Mouse (Mus musculus) adipocyte (in vitro differentiated cells): ENCODE results near the gene Slc22a8.

Experiments used
- DNase-seq: peaks from one replicate; pipeline ENCODE4 v3.0.0-alpha.2; 2016; ENCODE audit warnings: low spot score

Gene Slc22a8

DNA sequence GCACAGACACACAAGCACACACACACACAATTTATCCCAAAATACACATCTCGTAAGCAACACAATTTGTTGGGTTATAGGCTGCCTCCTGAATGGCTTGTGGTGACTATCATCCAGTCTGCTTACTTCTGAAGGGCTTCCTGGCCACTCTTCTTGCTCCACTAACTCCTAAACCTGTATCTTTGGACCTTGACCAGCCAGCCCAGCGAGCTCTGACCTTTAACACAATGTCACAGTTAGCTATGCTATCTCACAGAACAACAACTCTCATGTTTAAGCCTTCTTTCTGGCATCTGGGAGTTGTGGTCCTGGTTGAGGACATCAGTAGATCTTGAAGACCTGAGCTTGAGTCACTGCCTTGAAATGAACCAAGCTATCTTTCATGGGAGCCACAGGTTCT lies 8.2 kb downstream of the Slc22a8 start:
- no peak for DNase-seq

DNA sequence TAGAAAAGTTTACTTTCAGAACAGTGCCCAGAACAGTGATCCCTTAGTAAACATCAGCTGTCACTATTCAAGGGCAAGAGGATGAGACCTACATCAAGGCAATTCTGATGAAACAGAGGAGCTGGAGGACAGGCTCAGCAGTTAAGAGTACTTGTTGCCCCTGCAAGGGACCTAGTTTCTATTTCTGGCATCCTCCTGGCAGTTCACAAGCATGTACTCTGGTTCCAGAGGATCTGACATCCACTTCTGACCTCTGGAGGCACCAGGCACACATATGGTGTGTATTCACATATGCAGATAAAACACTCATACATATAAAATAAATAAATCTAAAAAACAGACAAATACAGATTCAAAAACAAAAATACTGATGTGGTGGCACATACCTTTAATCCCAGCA lies 10.9 kb downstream of the Slc22a8 start:
- DNase-seq: no peak

DNA sequence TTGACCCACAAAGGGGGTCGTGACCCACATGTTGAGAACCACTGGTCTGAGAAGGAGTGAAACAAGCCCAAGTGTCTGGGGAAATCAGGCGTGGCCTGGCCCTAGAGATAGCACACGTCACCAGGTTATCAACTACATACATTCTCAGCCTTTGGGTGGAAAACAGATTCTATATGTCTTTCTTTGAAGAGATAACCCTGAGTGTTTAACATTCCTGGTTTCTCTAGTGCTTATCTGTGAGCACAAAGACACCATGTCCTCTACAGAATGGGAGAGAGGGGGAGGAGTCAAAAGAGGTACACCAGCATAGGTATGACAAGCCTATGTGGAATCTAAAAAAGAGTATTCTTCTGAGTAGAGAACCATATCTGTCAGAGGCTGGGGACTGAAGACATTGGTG lies 11.9 kb downstream of the Slc22a8 start:
- DNase-seq: no peak

DNA sequence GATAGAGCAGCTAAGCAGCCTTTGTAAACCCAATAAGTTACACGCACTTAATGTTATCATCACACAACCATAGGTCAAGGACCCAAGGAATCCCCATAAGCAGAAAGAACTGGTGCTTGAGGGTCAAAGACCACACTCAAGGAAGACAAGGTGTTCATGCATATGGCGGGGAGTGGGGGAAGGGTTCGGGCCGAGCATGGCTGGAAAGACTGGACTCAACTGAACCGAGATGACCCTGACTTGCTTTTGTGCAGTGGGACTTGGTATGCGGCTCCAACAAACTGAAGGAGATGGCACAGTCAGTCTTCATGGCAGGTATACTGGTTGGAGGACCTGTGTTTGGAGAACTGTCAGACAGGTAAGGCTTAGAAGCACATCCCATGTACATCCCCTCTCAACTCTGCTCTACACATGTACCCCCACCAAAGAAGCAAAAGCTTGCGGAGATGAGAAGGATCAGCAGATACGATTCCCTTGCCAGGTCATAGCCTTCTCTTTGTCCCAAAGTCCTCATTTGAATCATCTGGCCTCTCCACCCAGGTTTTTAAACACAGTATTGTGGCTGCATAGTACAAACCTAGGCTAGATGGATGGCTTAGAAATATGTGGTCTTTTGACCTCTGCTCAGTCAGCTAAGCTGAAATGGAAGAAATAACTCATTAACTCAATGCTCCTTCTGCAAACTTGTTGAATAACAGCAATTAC lies 13.6 kb downstream of the Slc22a8 start:
- no peak for DNase-seq

DNA sequence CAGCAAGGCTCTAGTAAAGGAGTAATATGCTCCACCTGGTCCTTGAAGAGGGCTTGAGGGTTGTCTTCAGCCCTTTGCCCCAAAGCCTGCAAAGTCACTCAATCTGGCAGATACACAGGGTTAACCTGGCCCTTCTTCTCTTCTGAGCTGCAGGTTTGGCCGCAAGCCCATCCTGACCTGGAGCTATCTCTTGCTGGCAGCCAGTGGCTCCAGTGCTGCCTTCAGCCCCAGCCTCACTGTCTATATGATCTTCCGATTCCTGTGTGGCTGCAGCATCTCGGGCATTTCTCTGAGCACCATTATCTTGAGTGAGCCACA lies 14.1 kb downstream of the Slc22a8 start:
- no peak for DNase-seq

DNA sequence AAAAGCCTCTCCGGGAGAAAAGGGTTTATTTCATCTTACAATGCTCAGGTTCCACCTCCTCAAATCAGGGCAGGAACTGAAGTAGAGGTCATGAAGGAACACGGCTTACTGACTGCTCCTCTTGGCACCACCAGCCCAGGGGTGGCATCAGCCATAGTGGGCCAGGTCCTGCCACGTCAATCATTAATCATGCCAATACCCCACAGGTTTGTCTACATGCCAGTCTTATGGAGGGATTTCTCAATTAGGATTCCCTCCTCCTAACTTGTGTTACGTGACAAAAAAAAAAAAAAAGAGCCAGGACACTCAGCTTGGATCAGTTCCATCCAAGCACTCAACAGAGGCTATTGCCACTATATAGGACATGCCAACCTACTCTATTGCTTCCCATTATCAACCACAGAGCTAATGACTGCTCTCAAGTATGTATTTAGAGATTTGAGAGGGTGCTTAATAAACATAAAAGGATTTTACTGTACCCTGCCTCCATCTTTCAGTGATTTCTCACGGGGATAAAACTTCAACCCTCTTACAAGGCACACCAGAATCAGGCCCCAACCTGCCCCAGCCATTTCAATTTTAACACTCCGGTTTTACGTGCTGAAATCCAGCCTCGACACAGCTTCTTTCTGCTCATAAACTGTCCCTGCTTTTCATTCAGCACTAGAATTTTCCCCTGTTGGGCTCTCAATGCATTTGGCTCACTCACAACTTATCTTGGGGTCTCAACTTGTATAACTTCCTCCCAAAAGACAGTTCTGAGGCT lies 20.5 kb downstream of the Slc22a8 start:
- DNase-seq: no peak

DNA sequence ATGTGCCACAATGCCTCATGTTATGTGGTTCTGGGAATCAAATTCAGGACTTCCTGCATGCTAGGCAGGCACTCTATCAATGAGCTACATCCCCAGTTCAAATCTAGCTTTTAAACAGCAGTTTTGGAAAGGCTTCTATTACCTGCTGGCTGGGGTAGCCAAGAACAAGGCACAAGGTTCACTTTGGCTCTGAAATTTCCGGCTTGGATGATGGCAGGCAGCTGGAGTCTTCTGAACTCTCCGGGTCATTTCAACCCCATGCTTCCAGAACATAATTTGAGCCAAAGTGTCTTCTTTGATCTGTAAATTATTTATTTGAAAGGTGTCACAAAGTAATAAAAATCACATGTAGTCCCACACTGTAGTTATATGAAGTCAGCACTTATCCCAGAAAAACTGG lies 22.1 kb downstream of the Slc22a8 start:
- no peak for DNase-seq

DNA sequence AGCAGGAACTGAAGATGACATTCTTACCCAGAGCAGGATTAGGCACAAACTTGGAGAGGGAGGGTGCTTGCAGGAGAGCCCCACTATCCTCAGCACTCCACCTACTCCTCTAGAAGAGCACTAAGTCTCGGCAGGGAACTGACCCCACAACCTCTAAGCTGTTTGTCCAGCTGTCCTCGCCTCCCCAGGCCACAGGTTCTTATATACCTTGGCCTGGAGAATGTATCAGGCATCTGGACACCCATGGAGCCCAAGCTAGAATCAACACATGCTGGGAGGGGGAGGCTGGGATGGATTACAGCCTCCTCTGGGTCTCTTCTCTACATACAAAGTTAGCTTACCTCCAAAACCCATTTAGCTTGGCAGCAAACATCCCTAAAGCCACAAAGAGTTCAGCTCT lies 23.3 kb downstream of the Slc22a8 start:
- DNase-seq: no peak

DNA sequence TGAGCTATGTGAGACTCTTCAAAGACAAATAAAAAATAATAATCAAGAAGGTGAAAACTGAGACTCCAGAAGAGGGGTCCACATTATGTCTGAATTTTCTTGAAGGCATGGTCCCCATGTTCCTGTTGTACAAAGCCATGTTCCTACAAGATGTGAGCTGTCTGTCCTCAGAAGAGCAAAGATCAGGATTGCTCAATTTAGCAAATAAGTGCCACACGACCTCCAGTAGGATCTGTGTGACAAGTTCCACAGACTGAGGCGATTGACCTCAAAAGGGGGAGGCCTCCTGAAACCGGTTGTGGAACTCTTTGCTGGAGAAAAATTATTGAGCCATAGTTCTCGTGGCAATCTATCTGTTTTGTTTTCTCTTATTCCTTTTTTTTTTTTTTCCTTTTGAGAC lies 25.3 kb downstream of the Slc22a8 start:
- DNase-seq: no peak

DNA sequence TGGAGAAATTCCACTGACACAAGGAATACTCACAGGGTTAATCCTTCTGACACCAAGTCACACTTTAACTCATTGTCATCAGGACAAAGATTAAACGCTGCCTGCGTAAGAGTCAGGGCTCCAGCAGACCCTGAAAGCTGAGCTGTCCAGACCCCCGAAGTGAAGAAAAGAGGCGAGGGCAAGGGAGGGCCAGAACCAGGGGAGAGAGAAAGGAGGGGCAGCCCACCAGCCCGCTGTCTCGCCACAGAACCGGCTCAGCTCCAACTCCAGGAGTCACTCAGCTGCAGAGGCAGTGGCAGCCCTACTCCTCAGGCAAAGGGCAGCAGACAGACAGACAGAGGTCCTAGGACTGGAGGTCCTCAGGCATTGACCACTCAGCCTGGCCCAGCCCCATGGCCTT lies 26.9 kb downstream of the Slc22a8 start, which contains the start of gene Slc22a6:
Gene Slc22a6, plus strand, starts transcription at position 136 of the 400 bp plus-strand sequence.
- no peak for DNase-seq

DNA sequence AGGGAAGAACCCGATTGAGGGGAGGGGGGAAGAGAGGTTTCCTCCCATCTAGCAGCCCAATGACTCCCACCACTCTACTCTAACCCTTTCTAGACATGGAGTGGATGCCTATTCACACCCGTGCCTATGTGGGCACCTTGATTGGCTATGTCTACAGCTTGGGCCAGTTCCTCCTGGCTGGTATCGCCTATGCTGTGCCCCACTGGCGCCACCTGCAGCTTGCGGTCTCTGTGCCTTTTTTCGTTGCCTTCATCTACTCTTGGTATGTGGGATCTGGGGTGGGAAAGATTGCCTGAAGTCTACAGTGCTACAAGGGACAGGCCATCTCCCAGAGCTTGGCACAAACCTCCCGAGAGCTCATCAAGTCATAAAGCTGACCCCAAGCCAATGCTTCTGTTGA lies 30.0 kb downstream of the Slc22a8 start:
- no peak for DNase-seq

DNA sequence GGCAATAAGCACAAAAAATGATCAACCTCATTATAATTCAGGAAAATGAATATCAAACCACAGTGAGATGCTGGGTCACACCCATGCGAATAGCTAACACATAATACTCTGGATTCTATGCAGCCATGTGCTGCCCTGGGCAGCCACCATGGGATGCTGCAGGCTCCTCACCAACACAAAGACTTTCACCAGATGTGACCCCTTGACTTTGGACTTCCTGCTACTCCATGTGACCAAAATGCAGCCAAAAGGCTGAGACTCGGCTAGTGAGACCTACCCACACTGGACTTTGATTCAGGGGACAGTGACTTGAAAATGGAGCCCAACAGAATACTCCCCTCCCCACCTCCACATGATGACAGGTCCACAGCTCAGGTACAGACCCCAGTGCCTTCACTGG lies 39.2 kb downstream of the Slc22a8 start:
- DNase-seq: no peak

DNA sequence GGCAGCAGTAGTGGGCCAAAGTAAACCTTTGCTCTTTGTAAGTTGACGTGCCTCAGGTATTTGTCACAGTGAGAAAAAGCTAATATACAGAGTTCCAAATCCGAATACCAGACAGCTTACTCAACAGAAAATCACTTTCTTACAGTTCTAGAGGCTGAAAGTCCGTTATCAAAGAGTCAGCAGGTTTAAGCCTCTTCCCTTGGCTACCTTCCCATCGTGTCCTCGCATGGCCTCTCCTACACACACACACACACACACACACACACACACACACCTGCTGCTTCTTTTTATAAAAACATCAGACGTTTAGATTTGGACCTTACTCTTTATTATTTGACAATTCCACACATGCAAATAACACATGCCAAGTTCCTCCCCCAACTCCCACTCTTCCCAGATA lies 39.8 kb downstream of the Slc22a8 start:
- no peak for DNase-seq

DNA sequence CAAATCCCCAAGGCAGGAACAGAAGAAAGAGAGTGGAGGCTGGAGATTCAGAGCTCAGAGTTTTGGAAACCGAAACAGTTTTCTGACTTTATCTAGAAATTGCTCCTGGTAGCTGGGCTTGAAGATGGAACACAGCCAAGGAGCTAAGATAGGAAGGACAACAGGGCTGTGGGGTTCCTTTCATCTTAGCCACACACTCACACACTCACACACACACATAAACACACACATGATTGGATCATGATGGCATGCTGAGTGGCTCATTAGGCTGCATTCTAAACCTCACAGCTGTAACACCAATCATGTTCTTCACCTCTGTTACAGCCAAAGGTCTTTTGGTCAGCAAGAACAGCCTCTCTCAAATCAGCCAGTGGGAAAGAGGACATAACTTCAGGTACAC lies 41.0 kb downstream of the Slc22a8 start:
- DNase-seq: no peak

DNA sequence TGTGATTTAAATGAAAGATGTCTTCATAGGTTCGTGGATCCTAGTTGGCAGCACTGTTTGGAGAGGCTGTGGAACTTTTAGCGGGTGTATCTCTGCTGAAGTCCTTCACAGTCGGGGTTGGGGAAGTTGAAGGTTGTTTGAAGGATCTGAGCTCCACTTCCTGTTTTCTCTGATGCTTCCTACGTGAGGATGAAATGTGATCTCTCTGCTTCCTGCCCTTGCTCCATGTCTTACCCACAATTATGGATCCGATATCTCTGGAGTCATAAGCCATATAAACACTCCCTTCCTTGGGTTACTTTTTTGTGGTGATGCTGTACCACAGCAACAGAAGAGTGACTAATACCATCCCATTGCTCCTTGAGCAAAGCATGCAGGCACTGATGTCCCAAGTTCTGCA lies 51.0 kb downstream of the Slc22a8 start:
- DNase-seq: no peak

DNA sequence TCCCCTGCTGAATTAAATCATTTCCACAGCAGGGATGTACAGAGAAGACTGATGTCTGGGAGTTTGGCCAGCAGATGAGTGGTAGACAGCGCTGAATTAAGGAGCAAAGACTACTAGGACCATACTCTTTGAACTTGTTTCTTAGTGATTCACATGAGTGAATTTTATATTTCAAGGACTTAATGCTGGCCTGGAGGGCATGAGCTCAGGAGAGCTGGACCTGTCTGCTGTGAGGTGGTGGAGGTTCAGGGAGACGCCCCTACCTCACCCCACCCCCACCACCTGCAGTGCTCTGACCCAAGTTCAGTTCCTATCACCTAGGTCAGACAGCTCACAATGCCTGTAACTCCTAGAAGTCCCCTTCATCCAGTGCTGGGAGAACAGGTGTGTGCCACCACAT lies 55.3 kb downstream of the Slc22a8 start:
- no peak for DNase-seq

DNA sequence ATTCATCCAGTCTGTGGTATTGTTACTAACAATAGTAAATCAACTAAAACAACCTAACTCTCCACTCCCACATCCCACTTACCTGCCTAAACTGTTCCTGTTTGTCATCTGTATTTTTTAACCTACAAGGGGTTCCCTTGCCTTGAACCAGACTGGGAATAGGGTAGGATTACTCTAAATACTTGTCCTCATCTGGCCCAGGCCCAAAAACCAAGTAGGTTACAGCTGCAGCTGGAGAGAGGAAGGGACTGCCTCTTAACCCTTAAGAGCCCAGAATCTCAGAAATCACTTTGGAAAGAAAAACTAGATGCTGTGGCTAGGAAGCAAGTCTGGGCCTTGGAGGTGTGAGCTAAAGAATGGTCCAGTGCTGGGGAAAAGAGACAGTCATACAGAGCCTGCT lies 64.8 kb downstream of the Slc22a8 start:
- DNase-seq: no peak

DNA sequence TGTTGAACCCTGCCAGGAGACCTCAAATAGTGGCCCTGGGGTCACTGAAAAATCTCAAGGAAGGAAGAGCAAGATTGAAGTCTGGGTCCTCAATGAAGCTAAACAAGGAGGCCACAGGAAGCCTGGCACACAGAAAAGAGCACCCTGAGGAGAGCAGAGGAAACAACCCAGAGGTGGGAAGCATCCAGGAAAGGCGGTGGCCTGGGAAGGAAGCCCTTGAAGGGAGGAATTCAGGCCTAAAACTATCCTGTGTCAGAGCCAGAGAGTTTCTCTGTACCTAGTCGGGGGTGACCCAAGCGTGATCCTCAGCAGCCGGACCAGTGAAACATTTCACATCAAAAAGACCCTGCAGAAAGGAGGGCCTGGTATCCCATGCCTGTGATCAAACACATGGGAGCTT lies 65.3 kb downstream of the Slc22a8 start:
- no peak for DNase-seq
